Mouse (Mus musculus): Measurements from ENCODE around the gene Proz.

Gene Proz

GRCm38 (mm10) chr8:13060441-13061150 is at the start of gene Proz:
Gene Proz, plus strand, starts transcription at chr8:13060914.
- no peaks in the 10 kb centered on the region for H3K36me3 ChIP-seq (ENCODE audit: insufficient read depth, low read length)
- TF ChIP-seq NANOG (IDR thresholded peaks at IDR 0.05; ENCODE audit: borderline replicate concordance, low read length) (no peak), CTCF (conservative IDR thresholded peaks at IDR 0.05; ENCODE audit: low read length) (no peak), POU5F1 (IDR thresholded peaks at IDR 0.05; ENCODE audit: borderline replicate concordance, low read length) (no peak)
- no peaks in the 10 kb centered on the region for H3K9me3 ChIP-seq (ENCODE audit: low read length)
- H3K27me3 ChIP-seq (ENCODE audit: insufficient read depth, low read length) = 0 out of 2 replicates have a peak, but pooled peaks cover 5% of the 10 kb centered on the region
- peaks cover 11% of the 10 kb centered on the region; the same call in 1 of the 2 replicates for H3K4me1 ChIP-seq (replicated peaks; ENCODE audit: low read depth, low read length)
- H3K4me3 ChIP-seq (replicated peaks; ENCODE audit: low read length) = peak within 1 kb of the TSS; percentile 10; the same call in 1 of the 2 replicates

GRCm38 (mm10) chr8:13019560-13019959 is 41.2 kb upstream of the Proz start:
- Histone ChIP-seq H3K4me3 (replicated peaks; ENCODE audit: low read length) (no peak overlapping the region), H3K27me3 (ENCODE audit: insufficient read depth, low read length) (no peaks in the 10 kb centered on the region), H3K9me3 (ENCODE audit: low read length) (no peaks in the 10 kb centered on the region), H3K36me3 (ENCODE audit: insufficient read depth, low read length) (peaks cover 40% of the 10 kb centered on the region), H3K4me1 (replicated peaks; ENCODE audit: low read depth, low read length) (no peaks in the 10 kb centered on the region)
- TF ChIP-seq CTCF (conservative IDR thresholded peaks at IDR 0.05; ENCODE audit: low read length) (no peak), NANOG (IDR thresholded peaks at IDR 0.05; ENCODE audit: borderline replicate concordance, low read length) (no peak), POU5F1 (IDR thresholded peaks at IDR 0.05; ENCODE audit: borderline replicate concordance, low read length) (no peak)

DNA sequence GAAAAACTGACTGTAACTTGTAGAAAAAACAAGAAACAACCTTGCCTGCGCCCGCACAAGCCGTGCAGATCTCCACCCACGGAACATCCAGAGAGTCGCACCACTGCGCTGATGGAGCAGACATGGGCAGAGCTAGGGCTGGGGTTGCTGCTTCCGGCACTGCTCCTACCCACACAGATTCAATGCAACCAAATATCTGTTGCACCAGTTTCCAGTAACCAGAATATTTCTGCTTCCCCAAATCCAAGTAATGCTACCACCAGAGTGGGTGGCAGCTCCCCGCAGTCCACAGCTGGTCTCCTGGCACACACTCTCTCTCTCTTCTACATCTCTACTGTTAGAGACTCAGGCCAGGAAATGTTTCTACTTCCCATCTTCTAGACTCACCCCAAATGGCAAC is 38.9 kb upstream of the Proz start:
- no peak for TF ChIP-seq POU5F1 (IDR thresholded peaks at IDR 0.05; ENCODE audit: borderline replicate concordance, low read length)

GRCm38 (mm10) chr8:13025487-13026224 is 35.1 kb upstream of the Proz start, which contains the start of gene F7:
Gene F7, plus strand, starts transcription at chr8:13026034.
- TF ChIP-seq NANOG (IDR thresholded peaks at IDR 0.05; ENCODE audit: borderline replicate concordance, low read length) (no peak), CTCF (conservative IDR thresholded peaks at IDR 0.05; ENCODE audit: low read length) (no peak), POU5F1 (IDR thresholded peaks at IDR 0.05; ENCODE audit: borderline replicate concordance, low read length) (no peak)
- Histone ChIP-seq H3K36me3 (ENCODE audit: insufficient read depth, low read length) (0 out of 2 replicates have a peak, but pooled peaks cover under 1% of the 10 kb centered on the region), H3K9me3 (ENCODE audit: low read length) (no peaks in the 10 kb centered on the region), H3K4me1 (replicated peaks; ENCODE audit: low read depth, low read length) (no peaks in the 10 kb centered on the region), H3K27me3 (ENCODE audit: insufficient read depth, low read length) (no peaks in the 10 kb centered on the region), H3K4me3 (replicated peaks; ENCODE audit: low read length) (no peak within 1 kb of the TSS)

More for the DNA sequence above, 38.9 kb upstream of the Proz start:
- Histone ChIP-seq H3K27me3 (ENCODE audit: insufficient read depth, low read length) (no peaks in the 10 kb centered on the region), H3K4me1 (replicated peaks; ENCODE audit: low read depth, low read length) (no peaks in the 10 kb centered on the region), H3K9me3 (ENCODE audit: low read length) (no peaks in the 10 kb centered on the region), H3K36me3 (ENCODE audit: insufficient read depth, low read length) (peaks cover 28% of the 10 kb centered on the region), H3K4me3 (replicated peaks; ENCODE audit: low read length) (no peak overlapping the region)

DNA sequence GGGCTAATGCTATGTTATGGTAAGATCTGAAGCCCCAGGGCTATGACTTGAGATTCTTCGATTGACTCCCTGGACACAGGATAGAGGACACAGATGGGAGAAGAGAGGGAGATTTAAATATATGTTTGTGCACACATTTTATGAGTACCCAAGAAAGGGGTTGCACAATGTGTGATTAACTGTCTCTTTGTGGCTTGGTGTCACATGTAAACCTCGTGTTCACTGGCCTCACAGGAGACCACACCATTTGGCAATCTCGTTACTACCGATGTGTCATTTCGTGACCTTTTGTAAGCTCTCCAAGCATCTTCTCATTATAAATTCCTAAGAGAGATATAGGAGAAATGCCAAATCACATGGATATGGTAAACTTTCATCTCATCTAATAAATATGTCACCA is 33.1 kb upstream of the Proz start:
- Histone ChIP-seq H3K36me3 (ENCODE audit: insufficient read depth, low read length) (no peaks in the 10 kb centered on the region), H3K27me3 (ENCODE audit: insufficient read depth, low read length) (no peaks in the 10 kb centered on the region), H3K4me3 (replicated peaks; ENCODE audit: low read length) (no peak overlapping the region), H3K9me3 (ENCODE audit: low read length) (no peaks in the 10 kb centered on the region), H3K4me1 (replicated peaks; ENCODE audit: low read depth, low read length) (no peaks in the 10 kb centered on the region)
- no peak for TF ChIP-seq CTCF (conservative IDR thresholded peaks at IDR 0.05; ENCODE audit: low read length)
- no peak for TF ChIP-seq NANOG (IDR thresholded peaks at IDR 0.05; ENCODE audit: borderline replicate concordance, low read length)
- no peak for TF ChIP-seq POU5F1 (IDR thresholded peaks at IDR 0.05; ENCODE audit: borderline replicate concordance, low read length)

DNA sequence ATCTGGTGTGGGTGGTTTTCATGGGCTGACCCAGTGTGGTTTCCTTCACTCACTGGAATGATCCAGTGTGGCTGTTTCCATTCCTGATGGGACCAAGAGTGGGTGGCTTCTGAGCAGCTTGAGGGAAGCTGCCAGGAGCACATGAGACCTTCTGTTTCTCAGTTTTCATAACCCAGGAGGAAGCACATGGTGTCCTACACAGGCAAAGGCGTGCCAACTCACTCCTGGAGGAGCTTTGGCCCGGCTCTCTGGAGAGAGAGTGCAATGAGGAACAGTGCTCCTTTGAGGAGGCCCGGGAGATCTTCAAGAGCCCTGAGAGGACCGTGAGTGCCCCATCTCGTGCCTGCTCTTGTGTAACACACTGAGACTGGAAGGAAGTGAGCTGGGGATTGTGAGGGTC is 32.2 kb upstream of the Proz start:
- no peaks in the 10 kb centered on the region for H3K36me3 ChIP-seq (ENCODE audit: insufficient read depth, low read length)
- H3K4me3 ChIP-seq (replicated peaks; ENCODE audit: low read length) = no peak overlapping the region
- H3K4me1 ChIP-seq (replicated peaks; ENCODE audit: low read depth, low read length) = 0 out of 2 replicates have a peak, but pooled peaks cover 5% of the 10 kb centered on the region
- H3K9me3 ChIP-seq (ENCODE audit: low read length) = no peaks in the 10 kb centered on the region
- H3K27me3 ChIP-seq (ENCODE audit: insufficient read depth, low read length) = no peaks in the 10 kb centered on the region
- TF ChIP-seq NANOG (IDR thresholded peaks at IDR 0.05; ENCODE audit: borderline replicate concordance, low read length) (no peak), CTCF (conservative IDR thresholded peaks at IDR 0.05; ENCODE audit: low read length) (no peak), POU5F1 (IDR thresholded peaks at IDR 0.05; ENCODE audit: borderline replicate concordance, low read length) (no peak)

DNA sequence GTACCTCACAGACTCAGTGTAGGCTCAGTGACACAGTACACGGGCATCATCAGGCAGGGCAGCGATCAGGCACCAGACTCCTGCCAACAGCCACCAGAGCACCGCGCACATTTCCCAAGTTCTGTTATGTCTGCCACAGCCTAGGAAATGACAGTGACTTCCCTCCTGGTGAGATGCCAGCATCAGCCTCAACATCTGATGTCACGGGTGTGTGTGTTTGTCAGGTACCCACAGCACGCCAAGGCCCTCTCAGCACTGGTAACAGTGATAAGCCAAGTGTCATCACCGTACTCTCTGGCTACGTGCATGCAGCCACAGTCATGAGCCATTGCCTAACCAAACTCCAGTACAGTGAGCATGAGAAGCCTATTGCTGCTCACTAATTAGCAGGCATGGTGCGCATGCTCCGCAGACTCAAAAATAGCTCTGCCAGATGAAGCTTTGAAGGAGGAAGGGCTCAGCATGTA is 24.3 kb upstream of the Proz start:
- H3K4me3 ChIP-seq (replicated peaks; ENCODE audit: low read length) = no peak overlapping the region
- no peaks in the 10 kb centered on the region for H3K9me3 ChIP-seq (ENCODE audit: low read length)
- H3K27me3 ChIP-seq (ENCODE audit: insufficient read depth, low read length) = no peaks in the 10 kb centered on the region
- TF ChIP-seq CTCF (conservative IDR thresholded peaks at IDR 0.05; ENCODE audit: low read length) (no peak), NANOG (IDR thresholded peaks at IDR 0.05; ENCODE audit: borderline replicate concordance, low read length) (no peak), POU5F1 (IDR thresholded peaks at IDR 0.05; ENCODE audit: borderline replicate concordance, low read length) (no peak)
- no peaks in the 10 kb centered on the region for H3K36me3 ChIP-seq (ENCODE audit: insufficient read depth, low read length)
- H3K4me1 ChIP-seq (replicated peaks; ENCODE audit: low read depth, low read length) = 0 out of 2 replicates have a peak, but pooled peaks cover 5% of the 10 kb centered on the region

GRCm38 (mm10) chr8:13037015-13037414 is 23.7 kb upstream of the Proz start, which contains the start of gene F10:
Gene F10, plus strand, starts transcription at chr8:13037308.
- TF ChIP-seq NANOG (IDR thresholded peaks at IDR 0.05; ENCODE audit: borderline replicate concordance, low read length) = no peak
- no peak for TF ChIP-seq POU5F1 (IDR thresholded peaks at IDR 0.05; ENCODE audit: borderline replicate concordance, low read length)
- TF ChIP-seq CTCF (conservative IDR thresholded peaks at IDR 0.05; ENCODE audit: low read length) = no peak
- Histone ChIP-seq H3K4me1 (replicated peaks; ENCODE audit: low read depth, low read length) (0 out of 2 replicates have a peak, but pooled peaks cover 5% of the 10 kb centered on the region), H3K9me3 (ENCODE audit: low read length) (no peaks in the 10 kb centered on the region), H3K36me3 (ENCODE audit: insufficient read depth, low read length) (no peaks in the 10 kb centered on the region), H3K4me3 (replicated peaks; ENCODE audit: low read length) (no peak within 1 kb of the TSS), H3K27me3 (ENCODE audit: insufficient read depth, low read length) (no peaks in the 10 kb centered on the region)

All from E14TG2a.4 (cell line).